Mouse (Mus musculus): ENCODE results near the gene Tmem151a.

GRCm38 (mm10) chr19:5053909-5054308, 31.4 kb downstream of the Tmem151a start:
- TF ChIP-seq CTCF (IDR thresholded peaks at IDR 0.05; ENCODE audit: low read depth) (peak; percentile 86), EP300 (optimal IDR thresholded peaks at IDR 0.05) (no peak)

All from stomach, postnatal 0 days (tissue).